Mouse (Mus musculus): ENCODE data around the gene Nrp2. TPM values are rescaled to one million over a fixed set of nuclear protein-coding genes. Genes with fewer than 3 reads are reported as not detected.

Nrp2 gene
- total RNA-seq (2021), result 10 to 100 TPM; 20.2 to 30.1 TPM
- long read RNA-seq, experiment 1, full-length matches to known transcripts, result 3 of 12 reads
- long read RNA-seq, experiment 1, partial matches to known transcripts, result 1 of 12 reads
- long read RNA-seq, experiment 1, other reads (novel, unspliced or antisense), result 8 of 12 reads
- long read RNA-seq, experiment 2, full-length matches to known transcripts, result 1 of 7 reads
- long read RNA-seq, experiment 2, partial matches to known transcripts, result 1 of 7 reads
- long read RNA-seq, experiment 2, other reads (novel, unspliced or antisense), result 5 of 7 reads

- peak; percentile 88 to 94 for DNase-seq
Measured at GRCm38 (mm10) chr1:62703158-62704116, at the start of gene Nrp2. Nrp2 (plus strand) TSS chr1:62703285.

- no peak for DNase-seq
Measured at GRCm38 (mm10) chr1:62654436-62654835, 48.6 kb upstream of the Nrp2 start.

GRCm38 (mm10) chr1:62664960-62665645 lies 38.0 kb upstream of the Nrp2 start:
- peak; percentile 63 to 82 for DNase-seq

- no peak for DNase-seq
Measured at GRCm38 (mm10) chr1:62665771-62666730, 37.0 kb upstream of the Nrp2 start.

GRCm38 (mm10) chr1:62666780-62667179 lies 36.3 kb upstream of the Nrp2 start:
- no peak for DNase-seq

GRCm38 (mm10) chr1:62678611-62679344 lies 24.3 kb upstream of the Nrp2 start:
- no peak for DNase-seq

- no peak for DNase-seq
Measured at GRCm38 (mm10) chr1:62679466-62679865, 23.6 kb upstream of the Nrp2 start.

GRCm38 (mm10) chr1:62682456-62683385 lies 20.4 kb upstream of the Nrp2 start:
- no peak for DNase-seq

GRCm38 (mm10) chr1:62683498-62683897 lies 19.6 kb upstream of the Nrp2 start:
- no peak for DNase-seq

- no peak for DNase-seq
Measured at GRCm38 (mm10) chr1:62687511-62687910, 15.6 kb upstream of the Nrp2 start.

GRCm38 (mm10) chr1:62691175-62691574 lies 11.9 kb upstream of the Nrp2 start:
- DNase-seq, result no peak

- DNase-seq, result no peak
Measured at GRCm38 (mm10) chr1:62696312-62696982, 6.6 kb upstream of the Nrp2 start.

- DNase-seq, result peak in 1 of 2 experiments; percentile 76
Measured at GRCm38 (mm10) chr1:62696983-62697341, 6.1 kb upstream of the Nrp2 start.

GRCm38 (mm10) chr1:62697353-62697752 lies 5.7 kb upstream of the Nrp2 start:
- DNase-seq, result no peak

GRCm38 (mm10) chr1:62699801-62700200 lies 3.3 kb upstream of the Nrp2 start:
- DNase-seq, result no peak

GRCm38 (mm10) chr1:62701065-62701921 lies 1.8 kb upstream of the Nrp2 start:
- DNase-seq, result peak; percentile 91 to 94

GRCm38 (mm10) chr1:62702743-62703142 lies 342 bp upstream of the Nrp2 start:
- peak in 1 of 2 experiments; percentile 73 for DNase-seq
